Mouse (Mus musculus) gastrocnemius, adult 8-10 months (tissue): ENCODE results near the gene Fbxw11. TPM values are rescaled to one million over a fixed set of nuclear protein-coding genes. Genes with fewer than 3 reads are reported as not detected.
A peak's percentile ranks its signal among the peaks of the same experiment; 100 is the strongest.
"Not testable (repeated sequence)": the region's sequence is repeated elsewhere in the genome, so short reads cannot be mapped to it uniquely, and the experiment has no call there.

Source experiments
- DNase-seq, 2 experiments: peaks; one replicate each; pipeline ENCODE4 v3.0.0; 2022; ENCODE audit warnings: low spot score in 2 of 2
- total RNA-seq, 4 experiments: library from RNA; stranded (reverse); gene quantifications; 2 replicates each; pipeline ENCODE4 v1.2.4; 2022

Fbxw11 gene
- total RNA-seq, 4 experiments from 2014 or later = 59.8 to 72.7 (median 66.6) TPM

- no peak for DNase-seq
These were observed 24.5 kb downstream of the Fbxw11 start for GRCm38 (mm10) chr11:32666983-32667382.

DNA sequence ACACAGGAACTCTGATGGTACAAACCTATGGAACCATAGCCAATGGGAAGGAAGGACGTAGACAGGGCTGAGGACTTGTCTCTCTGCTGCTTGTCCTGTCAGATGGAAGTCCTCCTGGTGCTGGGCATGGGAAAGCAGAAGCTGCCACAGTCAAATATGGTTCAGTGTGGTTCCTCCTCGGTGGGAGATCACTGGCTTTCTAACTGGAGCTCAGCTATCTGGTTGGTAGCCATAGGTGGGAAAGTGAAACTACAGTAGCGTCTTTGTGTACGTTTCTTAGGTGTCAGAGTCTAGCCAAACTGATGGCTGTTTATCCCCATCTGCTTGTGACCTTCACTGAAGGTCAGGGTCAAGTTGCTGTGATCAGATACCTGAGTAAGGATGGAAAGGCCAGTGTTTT lies 29.0 kb downstream of the Fbxw11 start:
- no peak for DNase-seq

DNA sequence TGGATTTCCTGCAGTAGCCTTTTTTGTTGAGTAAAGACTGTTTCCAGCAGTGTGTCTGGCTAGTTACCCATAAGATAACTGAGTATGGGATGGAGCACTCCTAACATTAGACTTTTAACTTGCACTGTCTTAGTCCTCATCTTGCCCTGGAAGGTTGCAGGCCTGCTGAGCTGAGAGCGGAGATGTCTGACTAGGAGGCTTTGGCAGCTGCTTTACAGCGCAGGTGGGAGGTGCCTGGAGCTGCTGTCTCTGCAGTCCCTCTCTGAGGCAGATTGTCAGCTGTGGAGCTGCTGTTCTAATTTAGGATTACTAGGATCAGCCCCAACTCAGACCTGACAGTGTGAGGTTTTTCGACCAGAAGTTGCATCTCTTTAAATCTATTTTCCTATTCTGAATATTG lies 34.3 kb downstream of the Fbxw11 start:
- DNase-seq = peak; percentile 31 to 46

DNA sequence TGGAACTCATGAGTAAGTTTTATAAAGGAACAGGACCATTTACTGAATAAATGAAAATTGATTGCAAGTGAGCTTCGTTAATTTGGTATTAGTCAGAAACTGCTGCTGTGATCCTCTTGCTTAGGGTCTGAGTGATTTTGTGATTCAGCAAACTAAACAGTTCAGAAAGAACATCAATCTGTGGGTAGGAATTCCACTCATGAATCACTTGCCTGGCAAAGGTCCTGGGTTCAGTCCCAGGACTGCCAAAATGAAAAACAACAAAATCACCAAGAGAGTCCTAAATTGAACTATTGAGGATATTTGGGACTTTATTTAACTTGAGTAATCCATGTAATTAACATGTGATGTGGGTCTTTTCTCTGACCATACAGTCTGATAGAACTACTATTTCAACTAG lies 35.3 kb downstream of the Fbxw11 start:
- no peak for DNase-seq

GRCm38 (mm10) chr11:32679091-32679490 lies 36.6 kb downstream of the Fbxw11 start:
- DNase-seq = not testable (repeated sequence)

DNA sequence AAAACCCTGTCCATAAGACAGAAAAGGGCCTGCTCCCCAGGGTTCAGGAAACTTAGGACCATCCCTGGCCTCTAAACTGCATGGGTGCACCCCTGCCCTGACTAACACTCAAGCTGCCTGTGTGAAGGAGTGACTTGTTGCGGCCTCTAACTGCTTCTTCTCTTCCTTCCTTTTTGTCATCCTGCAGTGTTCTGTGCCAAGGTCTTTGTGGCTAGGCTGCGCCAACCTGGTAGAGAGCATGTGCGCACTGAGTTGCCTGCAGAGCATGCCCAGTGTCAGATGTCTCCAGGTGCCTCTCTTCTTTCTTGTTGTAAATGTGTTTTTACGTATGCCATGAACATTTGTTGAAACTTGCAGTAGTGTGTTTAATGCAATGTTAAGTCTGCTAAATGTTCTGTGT lies 37.5 kb downstream of the Fbxw11 start:
- no peak for DNase-seq

- DNase-seq = no peak
These were observed 38.8 kb downstream of the Fbxw11 start for GRCm38 (mm10) chr11:32681192-32681795.

- DNase-seq = no peak
These were observed 40.0 kb downstream of the Fbxw11 start for GRCm38 (mm10) chr11:32682335-32683102.

DNA sequence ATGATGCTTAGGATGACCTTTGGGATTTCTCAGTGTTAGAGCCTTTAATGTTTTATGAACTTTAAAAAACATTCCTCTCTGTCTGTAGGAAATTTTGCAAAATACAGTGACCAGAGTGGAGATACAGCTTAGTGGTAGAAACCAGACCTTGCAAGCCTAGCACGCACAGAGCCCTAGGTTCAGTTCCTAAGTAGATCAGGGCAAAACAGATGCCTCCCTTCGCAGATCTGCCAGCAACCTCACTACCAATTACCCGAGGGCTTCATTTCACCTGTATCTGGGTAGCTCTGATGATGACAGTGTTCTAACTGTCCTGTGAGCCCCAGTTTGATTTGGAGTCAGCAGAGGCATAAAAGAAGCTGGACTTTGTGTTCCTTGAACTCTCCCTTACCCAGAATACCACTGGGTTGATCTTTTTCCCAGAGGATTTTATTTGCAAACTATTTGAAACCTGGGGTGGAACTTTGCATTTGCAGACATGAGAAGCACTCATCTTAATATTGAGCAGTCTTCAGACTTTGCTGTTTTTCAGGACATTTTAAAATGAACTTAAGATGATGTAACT lies 42.2 kb downstream of the Fbxw11 start:
- no peak for DNase-seq

DNA sequence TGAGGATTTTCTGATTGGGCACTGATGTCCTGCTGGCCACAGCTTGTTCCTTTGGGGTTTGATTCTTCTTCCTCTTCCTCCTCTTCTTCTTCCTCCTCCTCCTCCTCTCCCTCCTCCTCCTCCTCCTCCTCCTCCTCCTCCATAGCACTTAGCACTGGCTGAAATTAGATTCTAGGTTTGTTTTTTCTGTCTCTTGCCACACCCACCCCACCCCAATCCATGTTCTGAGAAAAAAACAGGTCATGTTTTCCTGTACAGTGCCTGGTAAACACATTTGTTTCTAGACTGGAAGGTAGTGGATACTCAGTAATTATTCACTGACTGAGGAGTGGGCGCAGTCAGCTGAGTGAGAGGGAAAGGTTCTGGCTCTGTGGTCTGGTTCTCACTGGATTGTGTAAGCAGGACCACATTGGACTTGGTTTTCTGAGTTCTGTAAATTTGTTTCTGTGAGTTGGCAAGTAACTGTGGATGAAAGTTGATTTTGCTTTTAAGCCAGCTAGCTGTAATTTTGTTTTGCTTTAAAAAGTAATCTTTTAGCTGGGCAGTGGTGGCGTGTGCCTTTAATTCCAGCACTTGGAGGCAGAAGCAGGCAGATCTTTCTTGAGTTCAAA lies 45.8 kb downstream of the Fbxw11 start:
- DNase-seq = no peak

DNA sequence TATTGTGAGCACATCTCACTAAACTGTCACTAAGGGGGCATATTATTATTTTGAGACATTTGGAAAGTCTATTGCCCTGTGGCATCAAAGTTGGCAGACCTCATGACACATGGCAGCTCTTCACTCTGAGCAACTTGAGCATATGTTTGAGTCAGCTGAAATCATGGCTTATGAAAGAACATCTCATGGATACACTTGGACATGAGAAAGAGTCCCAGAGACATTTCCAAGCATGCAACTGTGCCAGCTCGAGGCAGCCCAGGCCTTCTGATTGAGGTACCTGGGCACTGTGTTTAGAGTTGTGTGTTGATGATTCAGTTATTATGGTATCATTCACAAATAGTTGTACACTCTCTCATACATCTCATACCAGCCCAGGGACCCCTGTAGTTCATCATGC lies 47.0 kb downstream of the Fbxw11 start:
- DNase-seq = peak; percentile 40 to 62

DNA sequence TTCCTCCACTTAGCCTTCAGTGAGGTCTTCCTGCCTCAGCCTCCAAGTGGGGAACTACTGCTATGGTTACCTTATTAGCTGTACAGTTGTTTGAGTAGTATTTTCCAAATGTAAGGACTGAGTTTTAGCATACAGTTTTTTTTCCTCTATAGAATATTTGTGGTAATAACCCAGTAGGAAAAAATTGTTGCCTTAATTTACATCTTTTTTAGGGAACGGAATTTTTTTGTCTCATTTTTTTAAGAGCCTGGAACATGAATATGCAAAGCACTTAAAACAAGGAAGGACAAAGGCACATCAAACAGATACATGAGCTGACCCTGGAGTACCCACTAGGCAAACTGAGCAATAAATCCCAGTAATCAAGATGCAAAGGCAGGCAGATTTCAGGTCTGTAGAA lies 50.3 kb downstream of the Fbxw11 start:
- DNase-seq = no peak

DNA sequence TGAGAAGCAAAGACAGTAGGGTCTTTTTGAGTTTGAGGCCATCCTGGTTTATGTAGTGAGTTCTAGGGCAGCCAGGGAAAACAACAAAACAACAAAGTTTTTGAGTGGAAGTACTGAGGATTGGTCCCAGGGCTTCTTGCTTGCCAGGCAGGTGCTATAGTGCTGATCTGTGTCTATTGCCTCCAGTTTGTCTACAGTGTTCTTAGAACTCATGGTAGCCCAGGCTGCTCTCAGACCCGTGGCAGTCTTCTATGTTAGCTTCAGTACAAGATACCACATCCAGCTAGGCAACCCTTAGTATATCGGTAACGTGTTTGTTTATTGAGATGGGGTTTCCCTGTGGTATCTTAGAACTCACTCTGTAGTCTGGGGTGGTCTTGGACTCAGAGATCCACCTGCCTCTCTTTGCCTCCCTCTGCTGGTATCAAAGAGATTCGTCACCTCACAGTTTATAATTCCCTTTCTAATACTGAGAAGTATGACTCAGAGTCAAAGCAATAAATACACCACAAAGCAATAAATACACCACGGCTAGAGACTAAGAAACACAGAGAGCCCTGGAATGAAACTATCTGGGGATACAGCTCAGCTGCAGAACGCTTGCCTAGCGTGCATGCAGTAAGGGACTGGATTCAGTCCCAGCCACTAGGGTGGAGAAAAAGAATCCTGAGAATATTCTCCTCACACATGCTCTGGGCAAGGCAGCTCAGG lies 51.1 kb downstream of the Fbxw11 start:
- DNase-seq = no peak

GRCm38 (mm10) chr11:32694322-32695003 lies 51.9 kb downstream of the Fbxw11 start:
- not testable (repeated sequence) for DNase-seq

GRCm38 (mm10) chr11:32696446-32697090 lies 54.0 kb downstream of the Fbxw11 start:
- DNase-seq = no peak

DNA sequence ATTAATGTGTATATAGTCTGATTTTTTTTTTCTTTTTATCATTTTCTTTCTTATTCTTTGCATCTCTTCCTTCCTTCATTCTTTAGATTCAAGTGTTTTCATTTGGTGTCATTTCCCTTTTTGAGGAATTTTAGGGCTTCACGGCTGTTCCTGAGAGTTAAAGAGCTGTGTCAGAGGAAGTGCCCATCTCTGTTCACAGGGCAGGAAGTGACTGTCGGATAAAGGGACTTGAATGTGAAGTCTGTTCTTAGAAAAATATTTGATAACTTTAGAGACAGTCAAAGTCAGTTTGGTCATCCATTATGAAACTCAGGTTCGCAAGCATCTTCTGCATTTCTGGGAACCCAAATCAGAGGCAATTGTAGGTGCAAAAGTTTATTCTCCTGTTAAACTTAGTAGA lies 55.2 kb downstream of the Fbxw11 start:
- no peak for DNase-seq

DNA sequence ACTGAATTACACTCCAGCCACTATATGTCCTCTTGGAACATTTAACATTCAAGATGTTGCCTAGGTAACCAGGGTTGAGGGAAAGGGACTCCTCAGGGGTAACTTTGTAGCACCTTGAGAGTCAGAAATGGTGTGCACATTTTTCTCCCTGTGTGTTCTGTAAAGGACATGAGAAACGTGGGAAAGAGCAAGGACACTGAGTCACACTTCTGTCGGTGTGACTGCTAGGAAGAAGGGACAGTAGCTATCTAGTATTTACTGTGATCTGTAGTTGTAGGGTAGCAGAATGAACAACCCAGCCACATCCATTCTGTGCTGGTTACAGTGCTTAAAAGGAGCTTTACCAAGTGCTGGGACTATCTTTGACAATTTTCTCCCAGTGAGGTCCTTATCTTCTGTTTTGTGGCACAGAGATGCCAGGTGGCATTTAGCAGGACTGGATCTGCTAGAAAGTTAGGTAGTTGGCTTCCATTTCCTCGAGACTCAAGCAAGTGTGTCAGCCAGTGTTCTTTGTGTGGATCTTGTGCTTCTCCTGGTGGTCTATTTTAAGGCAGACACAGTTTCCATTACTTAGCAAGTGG lies 57.5 kb downstream of the Fbxw11 start:
- DNase-seq = no peak

DNA sequence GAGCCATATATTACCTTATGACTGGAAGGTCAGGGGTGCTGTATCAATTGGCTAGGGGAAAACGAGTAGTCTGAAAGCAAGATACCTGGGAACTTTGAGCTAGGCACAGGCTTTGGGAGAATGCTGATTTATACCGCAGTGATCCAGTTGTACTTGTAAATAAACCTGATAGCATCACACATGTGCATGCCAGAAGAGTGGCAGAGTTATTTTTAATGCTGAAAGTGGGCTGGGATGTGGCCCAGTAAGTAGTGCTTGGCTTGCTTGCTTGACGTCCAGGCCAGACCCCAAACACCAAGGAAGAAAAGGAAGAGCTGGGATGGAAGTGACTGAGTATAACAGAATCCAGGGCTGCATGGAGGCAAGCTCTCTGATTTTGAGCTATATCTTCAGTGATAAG lies 59.0 kb downstream of the Fbxw11 start:
- DNase-seq = peak in 1 of 2 experiments; percentile 32

DNA sequence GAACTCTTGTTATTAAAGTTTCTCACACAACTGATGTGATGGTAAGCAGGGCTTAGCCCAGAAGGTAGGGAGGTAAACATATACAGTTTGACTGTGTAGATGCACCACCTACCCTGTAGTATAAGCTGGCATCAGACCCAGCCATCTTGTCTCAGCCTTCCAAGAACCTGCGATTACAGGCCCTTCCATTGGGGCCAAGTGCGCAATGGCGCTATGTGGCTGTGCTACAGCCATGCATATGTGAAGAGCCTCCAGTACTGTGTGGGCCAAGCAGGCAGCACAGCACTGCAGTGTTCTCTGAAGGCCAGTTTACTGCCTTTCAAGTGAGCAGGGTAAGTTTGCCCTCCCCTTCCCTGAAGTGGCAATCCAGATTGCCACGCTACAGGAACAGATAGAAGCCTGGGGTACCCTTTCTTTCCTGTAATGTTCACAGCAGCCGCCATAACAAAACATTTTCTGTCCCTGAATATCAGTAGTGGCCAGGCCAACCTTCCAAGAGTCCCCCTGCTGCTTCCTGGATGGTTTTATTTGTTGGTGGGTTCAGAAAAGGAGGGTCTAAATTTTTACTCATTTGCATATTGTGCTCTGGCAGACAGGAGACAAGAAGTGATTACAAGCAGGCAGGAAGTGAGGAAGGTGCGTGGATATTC lies 61.8 kb downstream of the Fbxw11 start:
- no peak for DNase-seq
